Comparison of ENCODE assay signal across 17 mouse cellular contexts in genomic region chr10:44353467-44353866, GRCm38 (mm10).
"Had no signal": no experiment of that assay in that cellular context is flagged by ENCODE, and none has a peak within 500 bp of the region (broad histone marks: within the 10 kb centered on the region; RNA-seq: fewer than 3 reads in every experiment).

No protein-coding gene starts in this region.

- ATAC-seq: liver, postnatal 0 days; lung, postnatal 0 days; midbrain, embryonic 13.5 days; midbrain, embryonic 15.5 days had no signal

- H3K9ac ChIP-seq: liver, postnatal 0 days; lung, embryonic 15.5 days; midbrain, embryonic 13.5 days; midbrain, embryonic 15.5 days; neural tube, embryonic 12.5 days; stomach, embryonic 15.5 days had no signal

- H3K36me3 ChIP-seq: lung, embryonic 15.5 days; midbrain, embryonic 13.5 days; midbrain, embryonic 15.5 days; neural tube, embryonic 12.5 days; stomach, embryonic 15.5 days had no signal

- H3K27me3 ChIP-seq: lung, embryonic 15.5 days; megakaryocyte, embryonic 14.5 days; midbrain, embryonic 13.5 days; midbrain, embryonic 15.5 days; neural tube, embryonic 12.5 days; stomach, embryonic 15.5 days had no signal

- H3K4me3 ChIP-seq: lung, embryonic 15.5 days; megakaryocyte, embryonic 14.5 days; midbrain, embryonic 13.5 days; midbrain, embryonic 15.5 days; neural tube, embryonic 12.5 days; stomach, embryonic 15.5 days had no signal

- H3K27ac ChIP-seq: lung, embryonic 15.5 days; macrophage; midbrain, embryonic 13.5 days; midbrain, embryonic 15.5 days; neural tube, embryonic 12.5 days; stomach, embryonic 15.5 days; stomach, postnatal 0 days had no signal

- H3K4me2 ChIP-seq: lung, embryonic 15.5 days; midbrain, embryonic 13.5 days; midbrain, embryonic 15.5 days; neural tube, embryonic 12.5 days; stomach, embryonic 15.5 days had no signal

- H3K4me1 ChIP-seq: neural tube, embryonic 12.5 days; stomach, embryonic 15.5 days had no signal

- DNase-seq: liver, postnatal 0 days; lung, adult 2 months; lung, postnatal 14 days; lung, postnatal 36 days; right cerebral cortex, postnatal 14 days; thymus, adult 2 months; thymus, postnatal 25 days; thymus, postnatal 4 days had no signal

- H3K9me3 ChIP-seq: lung, embryonic 15.5 days; megakaryocyte, embryonic 14.5 days; midbrain, embryonic 13.5 days; midbrain, embryonic 15.5 days; neural tube, embryonic 12.5 days; stomach, embryonic 15.5 days had no signal
